Mouse (Mus musculus) hindbrain, embryonic 14.5 days (tissue): ENCODE results near the gene Bahd1. TPM values are rescaled to one million over a fixed set of nuclear protein-coding genes. Genes with fewer than 3 reads are reported as not detected.
A peak's percentile ranks its signal among the peaks of the same experiment; 100 is the strongest.

Source experiments
- ATAC-seq: fragments of 200-750 bp; cut with Nextera tagmentation; 2 replicates; pipeline ENCODE4 v1.8.0; 2017; ENCODE audit warnings: moderate number of reproducible peaks, mild to moderate bottlenecking, moderate TSS enrichment, moderate library complexity; ENCODE audit not compliant: low FRiP score
- DNase-seq: peaks from one replicate; pipeline ENCODE4 v3.0.0-alpha.2; 2015; ENCODE audit warnings: low spot score
- H3K27ac ChIP-seq: fragments of 300-500 bp; sonication (generic); 2 replicates; pipeline ENCODE4 v1.5.1; 2014; ENCODE audit warnings: mild to moderate bottlenecking, moderate library complexity
- H3K27me3 ChIP-seq: fragments of 300-500 bp; sonication (generic); 2 replicates; pipeline ENCODE4 v1.6.1; 2014; ENCODE audit warnings: mild to moderate bottlenecking, low read length, mixed read lengths; ENCODE audit not compliant: control insufficient read depth, insufficient read depth
- H3K36me3 ChIP-seq: fragments of 300-500 bp; sonication (generic); replicated peaks from 2 replicates; pipeline ENCODE4 v1.6.1; 2014; ENCODE audit not compliant: control insufficient read depth, insufficient read depth
- H3K4me1 ChIP-seq: fragments of 300-500 bp; sonication (generic); replicated peaks from 2 replicates; pipeline ENCODE4 v1.6.1; 2014; ENCODE audit warnings: antibody characterized with exemption, low read length, mixed read lengths; ENCODE audit not compliant: control insufficient read depth, insufficient read depth
- H3K4me2 ChIP-seq: fragments of 300-500 bp; sonication (generic); replicated peaks from 2 replicates; pipeline ENCODE4 v1.6.1; 2014; ENCODE audit warnings: mild to moderate bottlenecking, moderate library complexity
- H3K4me3 ChIP-seq: fragments of 300-500 bp; sonication (generic); replicated peaks from 2 replicates; pipeline ENCODE4 v1.5.1; 2014; ENCODE audit warnings: mild to moderate bottlenecking, low read length
- H3K9ac ChIP-seq: fragments of 300-500 bp; sonication (generic); 2 replicates; pipeline ENCODE4 v1.6.1; 2014
- H3K9me3 ChIP-seq: fragments of 300-500 bp; sonication (generic); 2 replicates; pipeline ENCODE4 v1.6.1; 2016; ENCODE audit warnings: low read length; ENCODE audit not compliant: control insufficient read depth
- WGBS: fragments of 180-500 bp; shearing (Covaris S2); extraction: QIAGEN DNeasy Blood & Tissue Kit; methylation state at CpG from one replicate; pipeline ENCODE4 v1.1.7; 2014; 5-methylcytosine and 5-hydroxymethylcytosine counted together
- polyA plus RNA-seq: library from polyadenylated mRNA; unstranded; fragments of >200 nt; fragmentation: Nextera tagmentation; extraction: Ambion mirVana; gene quantifications from 2 replicates; pipeline ENCODE4 v1.2.1, GENCODE M21; 2014

Gene Bahd1
- polyA plus RNA-seq = 2.0 and 2.7 TPM in 2 replicates

- Histone ChIP-seq H3K36me3 (no peaks in the 10 kb centered on the region), H3K4me1 (peaks cover 53% of the 10 kb centered on the region), H3K9me3 (no peaks in the 10 kb centered on the region), H3K4me2 (peak within 1 kb of the TSS; percentile 96), H3K27ac (no peak within 1 kb of the TSS), H3K9ac (peak within 1 kb of the TSS; percentile 55), H3K4me3 (peak within 1 kb of the TSS; percentile 90), H3K27me3 (peaks cover 56% of the 10 kb centered on the region)
- ATAC-seq = no peak
- under 1% methylated on average over 32 of the region's 32 CpGs for WGBS
- DNase-seq = no peak
Observed at GRCm38 (mm10) chr2:118899981-118900825, at the start of gene Bahd1. Bahd1 (plus strand) TSS chr2:118900377.

GRCm38 (mm10) chr2:118851756-118852155, 48.4 kb upstream of the Bahd1 start:
- ATAC-seq = no peak
- Histone ChIP-seq H3K36me3 (no peaks in the 10 kb centered on the region), H3K4me1 (no peaks in the 10 kb centered on the region), H3K4me2 (no peak overlapping the region), H3K4me3 (no peak overlapping the region), H3K27ac (no peak overlapping the region), H3K27me3 (no peaks in the 10 kb centered on the region), H3K9ac (no peak overlapping the region), H3K9me3 (no peaks in the 10 kb centered on the region)
- 20% methylated on average over 3 of the region's 3 CpGs for WGBS
- DNase-seq = no peak

DNA sequence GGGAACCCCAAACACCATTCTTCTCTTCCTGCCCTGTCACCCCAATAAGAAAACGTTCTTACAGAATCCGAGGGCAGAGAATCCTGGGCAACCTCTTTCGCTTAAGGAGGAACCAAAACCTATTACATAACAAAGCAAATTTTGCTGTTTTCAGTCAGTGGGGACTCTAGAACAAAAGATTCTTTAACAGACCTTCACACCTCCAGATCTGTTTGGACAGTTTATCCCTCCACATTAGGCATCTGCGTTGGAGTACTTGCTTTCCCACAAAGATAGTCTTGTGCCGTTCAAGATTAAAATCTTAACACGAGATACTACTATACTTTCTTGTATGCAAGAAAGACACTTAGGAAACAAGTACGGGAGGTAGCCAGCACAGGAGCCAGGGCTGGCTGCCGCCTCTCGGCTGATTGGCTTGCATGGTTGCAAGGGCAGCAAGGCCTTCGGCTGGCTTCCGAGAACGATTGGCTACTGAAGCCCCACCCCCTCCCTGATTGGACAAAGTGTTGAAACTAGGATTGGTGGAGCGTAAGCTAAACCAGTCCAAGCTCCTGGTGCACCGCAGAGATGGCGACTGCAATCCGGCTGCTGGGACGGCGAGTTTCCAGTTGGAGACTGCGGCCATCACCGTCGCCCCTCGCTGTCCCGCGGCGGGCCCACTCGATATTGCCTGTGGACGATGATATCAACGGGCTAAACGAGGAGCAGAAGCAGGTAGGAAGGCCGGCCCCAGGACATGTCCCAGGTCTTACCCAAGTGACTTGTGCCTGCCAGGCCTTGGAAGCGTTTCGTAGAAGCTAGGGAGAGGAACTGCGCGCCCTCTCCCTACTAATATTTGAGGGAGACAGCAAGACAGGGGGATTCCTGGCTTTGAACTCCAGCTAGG, 38.5 kb upstream of the Bahd1 start, which contains the start of gene Ivd:
Gene Ivd, plus strand, starts transcription at position 501 of the 886 bp plus-strand sequence.
- Histone ChIP-seq H3K4me2 (peak within 1 kb of the TSS; percentile 66), H3K27ac (peak within 1 kb of the TSS; percentile 49; the same call in 1 of the 2 replicates), H3K36me3 (no peaks in the 10 kb centered on the region), H3K4me3 (peak within 1 kb of the TSS; percentile 53), H3K4me1 (0 out of 2 replicates have a peak, but pooled peaks cover 3% of the 10 kb centered on the region), H3K27me3 (no peaks in the 10 kb centered on the region), H3K9ac (peak within 1 kb of the TSS; percentile 60), H3K9me3 (no peaks in the 10 kb centered on the region)
- peak; percentile 100 for ATAC-seq
- 1% methylated on average over 34 of the region's 34 CpGs for WGBS
- peak; percentile 92 for DNase-seq

DNA sequence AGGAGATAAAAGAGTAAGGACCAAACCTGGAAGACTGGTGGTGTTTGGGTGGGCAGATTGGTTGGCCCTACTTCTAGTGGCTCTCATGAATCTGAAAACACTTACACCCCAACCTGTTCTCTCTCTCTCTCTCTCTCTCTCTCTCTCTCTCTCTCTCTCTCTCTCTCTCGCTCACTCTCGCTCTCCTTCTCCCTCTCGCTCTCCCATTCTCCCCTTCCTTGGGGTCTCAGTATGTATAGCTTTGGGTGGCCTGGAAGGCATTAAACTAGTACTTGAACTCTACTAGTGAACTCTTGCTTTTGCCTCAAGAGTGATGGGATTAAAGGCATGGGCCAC, 37.9 kb upstream of the Bahd1 start:
- DNase-seq (no peak), ATAC-seq (no peak)
- Histone ChIP-seq H3K4me1 (0 out of 2 replicates have a peak, but pooled peaks cover 3% of the 10 kb centered on the region), H3K27ac (no peak overlapping the region; the same call in 1 of the 2 replicates), H3K4me2 (peak overlapping the region; percentile 66), H3K27me3 (no peaks in the 10 kb centered on the region), H3K36me3 (no peaks in the 10 kb centered on the region), H3K9ac (peak overlapping the region; percentile 60), H3K4me3 (peak overlapping the region; percentile 53), H3K9me3 (no peaks in the 10 kb centered on the region)
- 100% methylated on average over 1 of the region's 3 CpGs for WGBS

GRCm38 (mm10) chr2:118870601-118871000, 29.6 kb upstream of the Bahd1 start:
- Histone ChIP-seq H3K9ac (no peak overlapping the region), H3K36me3 (peaks cover 22% of the 10 kb centered on the region), H3K4me1 (no peaks in the 10 kb centered on the region), H3K4me2 (no peak overlapping the region), H3K27ac (no peak overlapping the region), H3K4me3 (no peak overlapping the region), H3K27me3 (no peaks in the 10 kb centered on the region), H3K9me3 (no peaks in the 10 kb centered on the region)
- ATAC-seq = no peak
- 95% methylated on average over 3 of the region's 3 CpGs for WGBS
- DNase-seq = no peak

DNA sequence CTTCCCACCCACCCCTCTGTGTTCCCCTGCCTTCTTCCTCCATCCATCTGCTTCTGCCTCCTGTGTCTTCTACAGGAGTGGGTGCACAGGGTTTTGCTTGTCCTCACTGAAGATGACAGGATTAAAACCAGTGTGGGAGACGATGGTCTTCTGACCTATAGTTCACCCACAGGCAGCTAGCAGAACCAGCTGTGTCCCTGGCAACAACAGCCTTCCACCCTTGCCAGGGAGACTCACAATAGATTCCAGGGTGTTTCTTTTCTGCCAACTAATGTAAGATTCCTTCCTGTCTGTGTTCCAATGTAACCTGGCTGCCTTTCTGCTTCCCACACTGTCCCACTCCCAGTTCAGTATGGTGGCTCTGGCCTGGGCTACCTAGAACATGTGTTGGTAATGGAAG, 29.1 kb upstream of the Bahd1 start:
- Histone ChIP-seq H3K27me3 (no peaks in the 10 kb centered on the region), H3K27ac (no peak overlapping the region), H3K9ac (no peak overlapping the region), H3K4me1 (no peaks in the 10 kb centered on the region), H3K4me2 (no peak overlapping the region), H3K9me3 (no peaks in the 10 kb centered on the region), H3K4me3 (no peak overlapping the region), H3K36me3 (peaks cover 22% of the 10 kb centered on the region)
- 75% methylated on average over 1 of the region's 1 CpGs for WGBS
- DNase-seq (no peak), ATAC-seq (no peak)

DNA sequence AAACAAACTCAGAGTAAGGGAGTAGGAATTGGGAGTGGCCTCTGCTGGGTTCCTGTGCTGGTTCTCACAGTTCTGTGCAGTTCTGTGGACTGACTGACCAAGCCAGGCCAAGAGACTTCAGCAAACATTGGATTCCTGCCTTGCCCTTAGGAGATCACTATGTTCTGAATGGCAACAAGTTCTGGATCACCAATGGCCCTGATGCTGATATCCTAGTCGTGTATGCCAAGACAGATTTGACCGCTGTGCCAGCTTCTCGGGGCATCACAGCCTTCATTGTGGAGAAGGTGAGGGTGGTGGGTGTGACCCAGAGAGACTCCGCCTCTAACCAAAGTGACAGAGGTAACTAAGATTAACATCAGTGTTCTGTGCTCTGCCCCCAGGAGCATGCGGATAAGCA, 27.2 kb upstream of the Bahd1 start:
- H3K27me3 ChIP-seq = no peaks in the 10 kb centered on the region
- H3K4me3 ChIP-seq = no peak overlapping the region
- H3K9ac ChIP-seq = no peak overlapping the region
- 90% methylated on average over 5 of the region's 5 CpGs for WGBS
- ATAC-seq (no peak), DNase-seq (no peak)
- no peaks in the 10 kb centered on the region for H3K9me3 ChIP-seq
- no peak overlapping the region for H3K4me2 ChIP-seq
- H3K36me3 ChIP-seq = peaks cover 40% of the 10 kb centered on the region
- H3K27ac ChIP-seq = no peak overlapping the region
- H3K4me1 ChIP-seq = no peaks in the 10 kb centered on the region

- no peak overlapping the region for H3K4me3 ChIP-seq
- DNase-seq (no peak), ATAC-seq (no peak)
- H3K4me1 ChIP-seq = no peaks in the 10 kb centered on the region
- H3K9me3 ChIP-seq = no peaks in the 10 kb centered on the region
- H3K27ac ChIP-seq = no peak overlapping the region
- no peaks in the 10 kb centered on the region for H3K27me3 ChIP-seq
- H3K9ac ChIP-seq = no peak overlapping the region
- peaks cover 42% of the 10 kb centered on the region for H3K36me3 ChIP-seq
- H3K4me2 ChIP-seq = no peak overlapping the region
- WGBS = 90% methylated on average over 6 of the region's 6 CpGs
Observed at GRCm38 (mm10) chr2:118873890-118874430, 26.2 kb upstream of the Bahd1 start.

- Histone ChIP-seq H3K9me3 (no peaks in the 10 kb centered on the region), H3K4me2 (no peak overlapping the region), H3K4me3 (no peak overlapping the region), H3K36me3 (peaks cover 42% of the 10 kb centered on the region), H3K27ac (no peak overlapping the region), H3K4me1 (no peaks in the 10 kb centered on the region), H3K27me3 (no peaks in the 10 kb centered on the region), H3K9ac (no peak overlapping the region)
- DNase-seq (no peak), ATAC-seq (no peak)
- 90% methylated on average over 8 of the region's 8 CpGs for WGBS
Observed at GRCm38 (mm10) chr2:118875316-118875715, 24.9 kb upstream of the Bahd1 start.
